Mouse (Mus musculus) kidney, adult 2 months (tissue): ENCODE measurements around the gene Galnt12.

Experiments used
- CTCF ChIP-seq: fragments of 200-500 bp; conservative IDR thresholded peaks from 2 replicates; pipeline ENCODE4 v1.5.1; 2011; ENCODE audit warnings: low read depth, mild to moderate bottlenecking, control low read depth, low read length, moderate library complexity, mixed read lengths; ENCODE audit not compliant: insufficient read depth, insufficient read length
- POLR2A ChIP-seq: fragments of 200-500 bp; IDR thresholded peaks from one replicate; pipeline ENCODE4 v1.6.1; 2011; ENCODE audit warnings: low read depth, low read length, control low read depth

- TF ChIP-seq POLR2A (no peak), CTCF (peak; percentile 58; the same call in 1 of the 2 replicates)
Observed at GRCm38 (mm10) chr4:47128515-47128914, 36.8 kb downstream of the Galnt12 start.
